Mouse (Mus musculus) cerebellum, postnatal 36 days (tissue): ENCODE measurements around the gene Il1r1.
A peak's percentile ranks its signal among the peaks of the same experiment; 100 is the strongest.

ENCODE experiments used
- DNase-seq, 2 experiments: peaks; one replicate each; pipeline ENCODE4 v3.0.0; 2021 to 2022; ENCODE audit warnings: mixed read lengths in 2 of 2

Gene Il1r1

GRCm38 (mm10) chr1:40233217-40233616 lies 8.3 kb downstream of the Il1r1 start:
- no peak for DNase-seq

GRCm38 (mm10) chr1:40233621-40234020 lies 8.7 kb downstream of the Il1r1 start:
- no peak for DNase-seq

- no peak for DNase-seq
These were observed 10.8 kb downstream of the Il1r1 start for GRCm38 (mm10) chr1:40235597-40236249.

DNA sequence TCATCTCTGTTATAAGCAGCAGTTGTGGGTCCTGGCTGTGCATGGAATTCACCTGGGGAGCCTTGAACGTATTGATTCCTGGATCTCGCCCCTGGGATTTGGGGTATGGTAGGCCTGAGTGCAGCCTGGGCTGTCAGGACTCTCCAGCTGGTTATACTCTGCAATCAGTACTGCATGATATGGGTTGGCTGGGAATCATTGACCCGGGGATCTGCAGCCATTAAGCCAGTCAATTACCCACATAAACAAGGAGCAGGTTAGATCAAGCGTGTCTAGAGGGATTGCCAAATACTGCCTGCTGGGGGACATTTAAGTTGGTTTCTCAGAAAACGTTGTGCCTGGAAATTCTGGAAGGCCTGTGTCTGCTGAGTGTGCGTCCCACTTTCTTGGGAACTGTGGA lies 11.8 kb downstream of the Il1r1 start:
- DNase-seq = no peak

DNA sequence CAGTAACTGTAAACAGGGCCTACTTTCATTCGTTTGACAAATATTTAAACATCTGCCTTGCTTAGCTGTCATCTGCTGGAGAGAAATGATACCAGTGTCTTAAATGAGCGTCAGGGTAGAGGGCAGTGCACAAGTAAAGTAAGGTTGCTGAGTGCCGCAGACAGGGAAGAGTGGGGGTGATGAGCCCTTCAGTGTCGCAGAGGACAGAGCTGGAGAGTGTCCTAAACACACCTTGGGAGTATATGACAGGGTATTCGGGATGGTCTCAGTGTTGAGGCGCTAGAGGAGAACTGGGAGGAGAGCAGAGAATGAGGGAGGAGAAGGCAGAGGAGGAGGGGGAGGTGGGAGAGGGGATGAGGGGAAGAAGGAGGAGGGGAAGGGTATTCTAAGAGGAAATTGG lies 12.2 kb downstream of the Il1r1 start:
- DNase-seq = no peak

GRCm38 (mm10) chr1:40240353-40241092 lies 15.6 kb downstream of the Il1r1 start:
- no peak for DNase-seq

GRCm38 (mm10) chr1:40242717-40243116 lies 17.8 kb downstream of the Il1r1 start:
- no peak for DNase-seq

- DNase-seq = no peak
These were observed 18.7 kb downstream of the Il1r1 start for GRCm38 (mm10) chr1:40243561-40243998.

GRCm38 (mm10) chr1:40250425-40250824 lies 25.5 kb downstream of the Il1r1 start:
- DNase-seq = no peak

DNA sequence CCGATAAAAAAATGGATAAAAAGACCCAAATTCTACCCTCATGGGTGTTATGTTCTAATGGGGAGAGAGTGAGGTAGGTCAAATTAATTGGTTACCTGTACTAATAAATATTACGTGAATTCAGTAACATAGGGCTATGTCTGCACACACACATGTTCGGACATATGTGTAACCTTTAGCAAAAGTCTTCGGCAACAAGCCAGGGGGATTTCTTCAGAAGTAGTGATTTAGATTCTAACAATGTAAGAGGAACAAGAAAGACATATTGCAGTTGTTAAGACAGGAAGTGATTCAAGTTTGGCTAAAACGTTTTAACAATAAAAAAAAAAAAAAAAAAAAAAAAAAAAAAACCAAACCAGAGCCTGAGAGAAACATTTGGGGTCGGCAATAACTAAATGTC lies 27.6 kb downstream of the Il1r1 start:
- no peak for DNase-seq

DNA sequence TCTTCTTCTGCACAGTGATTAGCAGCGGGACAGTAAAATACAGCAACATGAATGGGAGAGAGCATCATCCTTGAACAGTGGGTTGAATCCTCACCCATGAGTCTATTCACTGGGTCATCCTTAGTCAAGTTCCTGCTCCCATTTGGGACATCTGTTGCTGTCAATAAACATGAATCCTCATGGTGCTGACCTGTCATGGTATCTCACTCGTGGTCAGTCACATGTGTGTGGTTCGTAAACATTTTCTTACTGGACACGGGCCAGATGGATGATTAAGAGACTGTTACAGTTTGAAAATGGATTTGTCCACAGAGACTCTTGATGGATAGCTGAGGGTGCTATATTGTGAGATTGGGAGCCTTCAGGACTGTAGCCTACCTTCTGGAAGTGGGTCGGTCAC lies 29.1 kb downstream of the Il1r1 start:
- no peak for DNase-seq

DNA sequence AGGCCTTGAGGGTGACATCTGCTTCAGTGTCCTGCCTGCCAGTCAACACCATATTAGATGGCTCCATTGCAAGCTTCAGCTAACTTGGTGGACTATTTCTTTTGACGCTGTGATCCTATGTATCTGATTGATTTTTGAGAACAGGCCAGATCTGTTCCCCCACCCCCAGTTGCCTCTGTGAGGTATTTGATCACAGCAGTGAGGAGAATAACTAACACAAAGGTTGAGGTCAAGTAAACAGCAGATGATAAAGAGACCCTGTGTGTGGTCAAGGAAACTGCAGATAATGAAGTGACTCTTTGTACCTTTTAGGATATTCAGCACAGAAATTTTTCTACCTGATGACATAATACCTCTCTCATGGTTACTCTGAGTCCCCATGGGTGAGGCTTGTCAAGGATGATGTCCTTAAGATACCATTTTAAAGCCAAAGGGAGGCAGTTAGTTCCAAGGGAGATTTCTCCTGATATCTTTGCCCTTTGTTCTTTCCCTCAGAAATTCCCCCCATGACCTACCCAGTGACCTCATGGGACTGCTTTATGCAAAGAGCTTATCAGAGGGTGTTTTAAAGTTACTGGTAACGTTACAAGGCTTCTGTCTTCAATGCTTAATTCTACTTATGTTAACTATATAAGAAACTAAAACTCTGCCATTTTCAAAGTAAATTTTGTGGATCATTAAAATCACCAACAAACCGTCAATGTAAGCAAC lies 29.6 kb downstream of the Il1r1 start:
- DNase-seq = no peak

- DNase-seq = no peak
These were observed 37.7 kb downstream of the Il1r1 start for GRCm38 (mm10) chr1:40262441-40263121.

DNA sequence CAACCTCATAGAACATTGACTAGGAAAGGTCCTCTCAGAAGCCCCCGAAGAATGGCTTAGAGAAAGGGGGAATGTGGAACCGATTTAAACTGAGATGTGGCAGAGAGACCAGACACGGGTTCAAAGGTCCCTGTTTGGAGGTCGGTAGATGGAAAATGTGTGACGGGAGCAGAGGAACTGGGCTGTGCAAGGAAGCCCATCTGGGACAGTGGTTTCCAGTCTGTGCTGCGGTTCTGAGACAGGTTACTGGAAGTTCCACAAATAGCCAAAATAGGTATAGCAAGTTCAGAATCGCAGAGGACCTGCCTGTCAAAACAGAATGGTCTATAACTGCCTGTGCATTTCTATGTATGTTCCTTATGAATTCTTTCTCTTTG lies 38.2 kb downstream of the Il1r1 start:
- DNase-seq = no peak

- DNase-seq = no peak
These were observed 38.8 kb downstream of the Il1r1 start for GRCm38 (mm10) chr1:40263679-40264078.

DNA sequence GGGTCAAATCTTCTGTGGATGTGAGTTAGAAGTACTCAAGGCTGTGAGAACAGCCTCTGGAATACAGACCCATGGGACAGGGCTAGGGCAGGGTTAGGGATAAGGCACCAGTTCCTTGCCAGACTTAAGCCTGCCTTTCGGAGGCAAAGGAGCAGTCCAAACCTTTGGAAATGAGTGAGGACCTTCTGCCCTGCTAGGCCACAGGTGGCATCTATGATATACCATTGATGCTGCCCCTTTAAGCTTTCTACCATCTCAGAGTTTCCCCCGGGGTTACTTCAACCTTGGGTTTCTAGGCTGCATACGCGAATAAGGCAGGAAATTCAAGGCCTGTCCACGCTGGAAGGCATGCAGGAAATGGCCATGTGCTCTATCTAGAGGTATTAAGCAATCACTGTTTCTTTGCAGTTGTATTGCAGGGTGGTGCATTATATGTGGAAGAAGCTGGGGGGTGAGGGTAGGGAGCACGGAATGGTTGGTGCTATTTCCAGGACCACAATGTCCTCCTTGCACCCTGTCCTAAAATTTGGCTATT lies 40.5 kb downstream of the Il1r1 start:
- no peak for DNase-seq

GRCm38 (mm10) chr1:40266431-40267260 lies 41.8 kb downstream of the Il1r1 start:
- peak; percentile 66 to 74 for DNase-seq

- peak; percentile 24 to 30 for DNase-seq
These were observed 43.0 kb downstream of the Il1r1 start for GRCm38 (mm10) chr1:40267846-40268245.

DNA sequence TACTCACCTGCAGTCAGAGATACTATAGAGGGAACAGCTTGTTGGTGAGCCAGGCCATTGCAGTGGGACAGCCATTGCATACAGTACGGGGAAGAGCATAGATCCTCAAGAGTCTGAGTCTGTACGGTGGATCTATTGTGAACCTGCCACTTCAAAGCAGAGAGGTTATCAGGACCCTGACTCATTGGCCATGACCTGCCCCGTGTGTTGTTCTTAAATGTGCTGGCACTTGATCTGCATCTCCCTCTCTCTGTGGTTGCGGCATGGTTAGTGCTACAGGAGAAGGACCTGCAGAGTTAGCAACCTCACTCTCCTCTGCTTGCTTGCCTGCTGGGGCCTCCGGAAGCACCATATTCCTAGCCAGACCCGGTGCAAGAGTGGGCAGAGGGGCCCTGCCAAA lies 43.7 kb downstream of the Il1r1 start:
- DNase-seq = no peak

DNA sequence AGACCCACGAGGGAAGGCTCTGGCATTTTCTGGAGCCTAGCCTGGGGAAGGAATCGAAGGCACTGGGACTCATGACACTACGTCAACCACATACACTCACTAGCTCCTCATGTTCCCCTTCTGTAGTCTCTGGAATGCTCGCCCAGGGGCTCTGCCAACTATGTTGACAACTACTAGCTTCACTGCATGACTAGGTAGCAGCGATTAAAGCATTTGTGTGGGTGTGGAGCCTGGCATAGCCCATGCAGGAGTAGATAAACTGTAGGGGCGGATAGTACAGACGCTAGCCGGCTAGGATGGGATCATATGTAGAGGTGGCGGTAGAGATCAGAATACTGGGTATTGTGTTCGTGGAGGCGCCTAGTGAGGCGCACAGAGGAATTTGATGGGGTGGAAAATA lies 45.5 kb downstream of the Il1r1 start:
- no peak for DNase-seq

DNA sequence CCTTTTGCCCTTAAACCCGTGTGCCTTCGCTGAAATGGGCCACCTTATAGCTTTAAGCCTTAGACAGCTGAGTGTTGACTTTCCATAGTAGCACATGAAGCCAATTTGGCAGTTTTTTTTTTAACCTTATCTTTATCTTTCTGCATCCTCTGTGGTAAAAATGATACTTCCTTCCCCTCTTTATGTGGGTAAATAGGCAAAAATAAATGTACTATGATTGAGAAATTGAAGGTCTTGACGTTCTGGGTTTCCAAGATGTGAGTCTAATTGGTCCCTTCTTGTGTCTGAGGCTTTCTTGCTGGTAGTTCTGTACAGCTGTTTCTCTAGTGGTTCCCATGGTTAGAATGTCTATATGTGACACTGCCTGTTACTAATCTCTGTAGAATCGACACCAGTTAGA lies 46.2 kb downstream of the Il1r1 start:
- no peak for DNase-seq

DNA sequence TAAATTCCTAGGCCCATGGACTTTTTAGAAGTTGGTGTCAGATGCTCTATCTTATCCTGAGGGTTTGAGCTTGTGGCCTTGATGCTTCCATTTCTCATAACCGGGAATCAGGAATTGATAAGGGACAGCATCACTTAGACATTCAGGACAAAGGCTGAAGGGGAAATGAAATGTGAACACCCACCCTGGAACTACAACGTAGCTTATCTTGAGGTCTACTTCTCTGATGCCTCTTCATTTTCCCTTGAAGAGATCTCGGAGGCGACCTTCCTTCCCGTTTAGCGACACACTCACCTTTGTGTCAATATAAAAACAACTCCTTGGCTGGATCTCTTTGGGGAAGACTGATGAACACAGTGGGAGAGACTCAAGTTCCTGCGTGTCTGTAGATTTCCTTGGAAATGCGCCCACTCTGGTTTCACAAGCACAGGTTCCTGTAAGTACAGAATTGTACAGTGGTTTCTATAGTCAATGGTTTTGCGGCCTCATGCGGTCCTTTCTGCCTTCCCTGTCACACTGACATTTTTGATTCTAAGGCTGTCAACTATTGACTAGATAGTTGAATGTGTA lies 46.7 kb downstream of the Il1r1 start:
- DNase-seq = no peak
